Mouse (Mus musculus) neutrophil, adult 5-6 weeks (primary cell): ENCODE data around the gene Utp4. TPM values are rescaled to one million over a fixed set of nuclear protein-coding genes. Genes with fewer than 3 reads are reported as not detected.
A peak's percentile ranks its signal among the peaks of the same experiment; 100 is the strongest.
"Not testable (repeated sequence)": the region's sequence is repeated elsewhere in the genome, so short reads cannot be mapped to it uniquely, and the experiment has no call there.

Source experiments
- ATAC-seq: fragments of 151-379, 151-347 bp; 2 replicates; pipeline ENCODE4 v1.8.0; 2017; ENCODE audit warnings: mild to moderate bottlenecking, moderate TSS enrichment; ENCODE audit not compliant: insufficient number of reproducible peaks, poor library complexity, low FRiP score, severe bottlenecking; ENCODE audit errors: extremely low read depth
- total RNA-seq: library from RNA; stranded (forward); fragments of 200-1000 nt; gene quantifications from 2 replicates; pipeline ENCODE4 v1.2.3, GENCODE M21; 2017

The Utp4 gene
- total RNA-seq = 13.8 TPM in 2 replicates

DNA sequence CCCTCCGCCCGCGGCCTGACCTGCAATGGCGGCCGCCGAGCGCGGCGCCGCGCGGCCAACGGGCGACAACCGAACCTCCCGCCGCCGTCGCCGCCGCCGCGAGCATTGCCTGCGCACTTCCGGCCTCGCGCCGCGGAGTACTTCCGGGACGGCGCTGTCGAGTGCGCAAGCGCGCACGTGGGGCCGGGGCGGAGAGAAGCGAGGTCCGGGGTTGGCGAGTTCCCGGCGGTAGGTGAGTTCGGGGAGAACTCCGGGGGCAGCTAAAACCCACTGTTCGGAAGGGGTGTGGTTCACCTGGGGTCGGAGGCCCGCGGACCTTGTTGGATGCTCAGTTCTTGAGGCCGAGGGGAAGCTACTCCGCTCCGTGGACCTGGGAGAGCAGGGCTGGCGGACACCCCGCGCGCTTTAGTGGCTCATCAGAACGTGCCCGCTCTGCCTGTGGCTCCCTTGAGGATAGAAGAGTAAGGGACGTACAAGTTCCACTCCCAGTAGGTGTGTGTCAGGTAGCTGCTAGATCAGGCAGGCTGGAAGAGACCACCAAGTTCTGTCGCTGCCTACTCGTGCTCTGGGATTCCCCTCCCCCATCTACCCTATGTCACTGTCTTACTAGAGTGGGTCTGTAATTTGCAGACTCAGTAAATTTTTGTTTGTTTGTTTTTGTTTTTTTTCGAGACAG lies at the start of gene Utp4:
Utp4 (plus strand) TSS at position 156 of the 676 bp plus-strand sequence.
- peak; percentile 85 for ATAC-seq

DNA sequence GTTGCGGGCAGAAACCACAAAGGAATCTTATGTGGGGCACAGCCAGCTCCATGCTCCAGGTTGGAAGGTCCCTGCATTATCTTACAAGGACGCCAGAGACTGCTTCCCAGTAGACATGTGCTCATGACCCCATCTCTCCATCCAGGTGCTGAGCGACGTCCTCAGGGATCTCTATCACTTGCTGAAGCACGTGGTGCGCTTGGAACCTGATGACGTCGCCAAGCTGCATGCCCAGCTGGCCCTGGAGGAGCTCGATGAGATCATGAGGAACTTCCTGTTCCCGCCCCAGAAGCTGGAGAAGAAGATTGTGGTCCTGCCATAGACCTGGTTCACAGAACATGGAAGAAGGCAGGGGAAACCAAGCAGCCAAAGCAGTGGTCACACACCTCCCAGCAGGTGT lies 43.4 kb upstream of the Utp4 start:
- ATAC-seq = no peak

DNA sequence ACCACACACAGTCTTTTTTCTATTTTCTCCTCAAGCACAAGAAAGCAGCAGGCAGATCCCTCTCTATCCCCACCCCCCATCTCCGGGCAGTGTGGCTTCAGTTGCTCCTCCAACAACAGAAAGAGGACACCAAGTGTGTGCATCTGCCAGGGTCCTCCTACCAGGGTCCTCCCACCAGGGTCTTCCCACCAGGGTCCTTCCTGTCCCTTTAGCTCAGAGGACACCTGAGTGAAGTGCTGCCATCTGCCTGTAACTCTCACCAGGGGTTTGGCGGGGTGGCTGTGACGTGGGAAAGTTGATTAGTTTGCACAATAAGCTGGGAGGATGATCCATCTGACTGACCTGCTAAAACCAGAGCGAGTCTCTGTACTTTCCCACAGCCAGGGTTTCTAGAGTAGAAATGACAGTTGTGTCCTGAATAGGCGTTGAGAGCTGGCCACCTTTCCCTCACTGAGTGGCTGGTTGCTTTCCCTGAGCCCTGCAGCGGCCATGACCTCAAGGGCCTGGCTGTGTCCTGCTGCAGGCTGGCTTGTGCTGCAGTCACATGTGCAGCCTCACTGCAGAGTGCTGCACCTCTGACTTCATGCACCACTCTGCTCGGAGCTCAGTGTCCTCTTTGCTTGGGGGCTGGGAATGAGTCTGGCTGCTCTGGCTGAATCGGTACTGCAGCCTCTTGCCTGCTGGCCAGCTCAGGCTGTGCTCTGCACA lies 38.7 kb upstream of the Utp4 start:
- ATAC-seq = no peak

DNA sequence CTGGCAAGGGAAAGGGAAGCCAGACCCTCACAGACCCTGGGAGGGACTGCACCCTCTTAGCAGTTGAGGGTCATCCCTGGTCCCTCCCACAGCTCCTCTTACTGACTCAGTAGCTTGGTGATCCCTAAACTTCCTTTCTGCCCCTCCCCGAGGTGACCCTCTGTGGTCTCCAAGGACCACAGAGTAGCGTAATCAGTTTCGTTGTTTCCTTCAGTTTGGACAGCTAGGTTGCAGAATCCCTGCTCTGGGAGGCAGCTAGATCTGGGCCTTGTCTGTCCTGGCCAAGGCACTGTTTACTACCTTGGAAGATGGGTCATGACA lies 38.2 kb upstream of the Utp4 start:
- ATAC-seq = no peak

DNA sequence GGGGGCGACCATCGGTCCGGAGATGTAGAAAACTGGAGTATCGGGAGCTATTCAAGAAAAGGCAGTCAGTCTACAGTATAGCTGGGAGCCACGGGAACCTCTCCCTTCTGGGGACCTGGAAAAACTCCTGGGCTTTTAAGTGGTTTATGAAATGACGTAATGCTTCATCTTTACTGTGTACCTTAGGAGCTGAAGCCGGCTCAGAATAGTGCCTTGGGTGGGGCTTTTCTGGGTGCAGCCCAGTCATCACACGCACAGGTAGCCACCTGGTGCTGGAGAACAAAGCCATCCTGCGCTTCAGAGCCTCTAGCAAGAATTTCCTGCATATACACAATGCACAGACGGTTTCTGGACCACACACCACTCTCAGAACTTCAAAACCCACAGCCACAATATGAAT lies 30.6 kb upstream of the Utp4 start:
- ATAC-seq = no peak

DNA sequence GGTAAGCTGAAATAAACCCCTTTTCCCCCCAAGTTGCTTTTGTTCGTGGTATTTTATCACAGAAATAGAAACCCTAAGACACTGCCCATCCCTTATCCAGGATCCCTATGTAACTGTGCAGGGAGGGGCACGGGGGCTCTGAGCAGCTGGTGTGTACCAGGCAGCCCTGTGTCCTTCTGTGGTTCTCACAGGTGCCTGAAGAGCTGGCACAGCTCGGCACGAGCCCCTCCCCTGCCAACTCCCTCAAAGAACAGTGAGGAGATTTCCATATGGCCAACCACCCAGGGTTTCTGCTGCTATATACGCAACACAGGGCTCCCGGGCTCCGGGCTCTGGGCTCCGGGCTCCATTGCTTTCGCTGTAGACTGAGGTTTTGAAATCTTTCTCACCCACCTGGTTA lies 28.1 kb upstream of the Utp4 start:
- ATAC-seq = no peak

DNA sequence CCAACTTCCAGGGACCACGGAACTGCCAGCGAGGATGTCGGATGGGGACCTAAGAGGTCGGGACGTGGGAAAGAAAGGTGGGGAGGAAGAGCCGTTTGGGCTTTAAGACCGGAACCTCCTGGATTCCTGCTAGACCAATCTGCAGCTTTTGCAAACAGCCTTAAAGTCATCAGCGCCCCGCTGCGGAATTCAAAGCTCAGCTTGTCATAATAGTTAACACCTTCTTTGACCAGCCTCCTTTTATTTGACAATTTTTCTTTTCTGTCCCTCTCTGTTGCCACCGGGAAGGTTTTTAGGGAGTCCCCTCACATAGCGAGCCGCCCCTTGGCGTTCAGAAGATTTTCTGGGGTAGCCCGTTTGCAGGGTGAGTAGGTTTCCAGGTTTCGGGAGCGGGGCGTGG lies 23.4 kb upstream of the Utp4 start, which contains the start of gene Has3:
Has3 (plus strand) TSS at position 192 of the 400 bp plus-strand sequence.
- ATAC-seq = no peak

DNA sequence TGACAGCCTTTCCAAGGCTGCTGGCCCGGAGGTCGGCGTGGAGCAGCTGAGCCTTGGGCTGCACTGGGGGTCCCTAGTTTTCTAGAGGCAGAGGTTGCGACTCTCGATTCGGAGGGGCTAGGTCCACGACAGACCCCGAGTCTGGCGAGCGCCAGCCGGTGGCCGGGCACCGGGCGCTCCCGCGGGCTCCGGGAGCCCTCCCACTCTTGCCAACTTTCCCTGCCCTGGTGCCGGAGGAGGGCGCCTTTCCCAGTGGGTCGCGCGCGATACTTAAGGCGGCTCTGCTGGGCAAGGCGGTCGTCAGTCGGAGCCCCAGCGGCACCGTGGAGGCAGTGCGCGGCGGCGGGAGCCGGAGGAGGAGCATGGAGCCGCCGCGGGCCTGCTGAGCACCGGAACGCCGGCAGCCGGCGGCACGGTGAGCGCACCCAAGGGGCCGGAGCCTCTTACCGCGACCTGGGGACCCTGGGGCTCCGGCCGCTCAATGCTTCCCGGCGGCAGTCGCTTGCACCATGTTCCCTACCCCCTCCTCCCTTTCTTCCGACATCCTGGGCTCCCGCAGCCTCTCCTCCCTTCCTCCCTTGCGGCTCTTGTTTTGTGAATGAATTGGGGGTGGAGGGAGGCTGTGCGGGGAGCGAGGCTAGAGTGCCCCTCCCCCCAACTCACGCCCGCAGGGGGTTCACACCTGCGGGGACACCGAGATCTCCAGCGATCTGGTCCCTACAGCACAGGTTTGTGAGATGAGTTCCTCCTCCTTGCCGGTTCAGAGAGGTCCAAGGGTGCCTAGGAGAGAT lies 22.7 kb upstream of the Utp4 start:
- no peak for ATAC-seq

DNA sequence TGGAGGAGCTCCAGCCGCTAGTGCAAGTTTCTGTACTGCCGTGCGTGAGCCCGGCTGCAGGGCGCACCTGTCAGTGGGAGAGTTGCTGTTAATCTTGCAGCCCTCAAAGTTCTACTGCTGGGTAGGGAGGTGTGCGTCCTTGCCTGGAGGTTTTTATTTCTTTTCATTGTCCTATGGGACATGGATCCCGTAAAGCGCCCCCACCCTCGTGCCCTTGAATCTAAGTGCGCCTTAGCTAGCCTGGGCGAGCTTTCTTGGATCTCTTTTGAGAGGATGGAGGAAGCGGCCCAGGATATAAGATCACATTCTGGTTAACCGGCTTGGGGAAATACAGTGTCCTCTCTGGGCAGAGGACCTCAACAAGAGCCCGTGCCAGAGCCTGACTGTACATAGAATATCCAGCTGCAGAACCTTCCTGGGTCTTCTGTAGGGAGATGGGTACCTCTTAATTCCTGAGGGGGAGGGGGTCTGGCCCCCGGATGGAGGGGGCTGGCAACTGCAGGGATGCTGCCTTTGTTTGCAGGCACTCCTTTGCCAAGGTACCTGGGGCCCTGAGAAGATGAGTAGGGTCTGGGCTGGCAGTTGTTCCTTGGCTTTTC lies 22.0 kb upstream of the Utp4 start:
- ATAC-seq = no peak

DNA sequence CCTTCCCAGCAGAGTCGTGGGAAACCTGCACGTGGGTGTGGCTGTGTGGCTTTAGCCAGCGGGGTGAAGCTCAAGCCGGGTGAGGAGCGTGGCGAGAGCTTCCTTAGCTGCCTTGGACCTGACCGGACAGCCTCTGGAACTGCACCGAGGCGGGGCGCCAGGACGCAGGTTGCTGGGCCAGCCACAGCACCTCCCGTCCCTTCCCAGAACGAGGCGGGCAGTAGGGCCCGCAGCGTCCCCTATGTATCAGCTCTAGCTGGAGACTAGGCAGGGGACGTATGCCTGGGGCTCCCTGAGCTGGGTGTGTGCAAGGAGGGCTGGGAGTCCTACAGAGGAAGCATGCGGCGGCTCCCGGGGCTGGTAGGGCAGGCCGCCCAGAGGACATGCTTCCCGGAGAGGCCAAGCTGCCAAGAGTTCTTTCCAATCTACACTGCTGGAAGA lies 21.5 kb upstream of the Utp4 start:
- ATAC-seq = no peak

DNA sequence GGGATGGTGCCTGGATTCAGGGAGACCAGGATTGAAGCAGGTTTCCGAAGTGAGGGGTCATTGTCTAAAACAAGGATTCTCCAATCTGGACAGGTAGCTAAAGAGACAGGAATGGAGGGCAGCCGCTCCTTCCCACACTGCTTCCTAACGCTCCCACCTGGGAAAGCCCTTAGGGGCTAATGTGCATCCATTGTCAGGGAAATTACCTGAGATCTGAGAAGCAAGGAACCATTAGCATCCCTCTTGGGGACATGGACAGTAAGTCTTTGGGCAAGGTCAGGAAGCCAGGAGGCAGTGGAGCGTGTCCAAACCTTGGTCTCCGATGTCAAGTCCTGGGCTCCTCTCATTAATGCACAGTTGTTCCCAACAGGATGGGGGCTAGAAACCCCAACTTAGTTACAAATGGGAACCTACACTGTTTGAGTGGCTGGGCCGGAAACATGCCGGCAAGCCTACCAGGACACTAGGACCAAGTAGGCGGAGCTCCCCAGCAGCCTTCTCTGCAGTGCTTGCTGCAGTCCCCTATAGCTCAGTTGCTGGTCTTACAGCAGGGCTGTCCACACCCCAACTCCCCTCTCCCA lies 20.9 kb upstream of the Utp4 start:
- ATAC-seq = no peak

DNA sequence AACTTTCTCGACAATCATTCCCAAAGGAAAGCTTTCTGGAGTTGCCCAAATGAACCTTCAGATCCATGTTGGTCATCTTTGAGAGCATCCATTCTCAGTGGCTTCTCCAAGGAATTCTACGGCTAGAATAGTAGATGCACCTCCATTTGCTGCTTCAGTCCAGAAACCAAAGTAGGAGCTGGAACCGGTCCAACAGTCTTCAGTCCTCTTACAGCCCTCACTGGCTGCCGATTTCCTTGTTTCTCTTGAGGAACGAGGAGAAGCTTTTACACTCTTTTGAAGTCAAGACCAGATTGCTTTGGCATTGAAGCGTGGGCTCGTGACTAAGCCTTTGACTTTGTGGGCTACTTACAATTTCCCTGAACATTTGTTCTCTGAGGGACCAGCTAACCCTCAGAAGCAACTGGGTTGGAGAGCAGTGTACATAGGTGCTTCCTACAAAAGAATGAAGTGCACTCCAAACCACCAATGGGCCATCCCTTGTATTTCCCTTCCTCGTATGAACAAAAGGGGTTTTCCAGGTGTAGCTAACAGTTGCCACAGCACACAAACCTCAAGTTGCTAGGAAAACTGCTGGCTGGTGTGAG lies 13.2 kb upstream of the Utp4 start:
- ATAC-seq = no peak

DNA sequence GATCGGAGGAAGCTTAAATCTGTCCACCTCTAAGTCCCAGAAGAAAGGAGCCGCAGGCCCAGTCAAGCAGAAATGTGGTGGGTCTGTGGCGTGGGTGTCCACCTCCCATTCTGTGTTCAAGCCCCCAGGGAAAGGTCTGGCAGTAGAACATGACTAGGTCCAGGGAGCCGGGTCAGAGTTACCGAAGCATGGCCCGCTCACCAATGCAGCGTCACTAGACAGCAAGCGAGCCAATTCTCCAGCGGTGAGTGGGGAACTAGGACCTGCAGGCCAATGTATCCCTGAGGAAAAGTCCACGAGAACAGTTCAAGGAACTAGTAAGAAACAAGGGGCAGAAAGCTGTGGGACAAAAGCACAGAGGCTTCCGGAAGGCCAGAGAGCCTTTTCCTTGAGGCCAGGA lies 9.3 kb upstream of the Utp4 start:
- not testable (repeated sequence) for ATAC-seq

DNA sequence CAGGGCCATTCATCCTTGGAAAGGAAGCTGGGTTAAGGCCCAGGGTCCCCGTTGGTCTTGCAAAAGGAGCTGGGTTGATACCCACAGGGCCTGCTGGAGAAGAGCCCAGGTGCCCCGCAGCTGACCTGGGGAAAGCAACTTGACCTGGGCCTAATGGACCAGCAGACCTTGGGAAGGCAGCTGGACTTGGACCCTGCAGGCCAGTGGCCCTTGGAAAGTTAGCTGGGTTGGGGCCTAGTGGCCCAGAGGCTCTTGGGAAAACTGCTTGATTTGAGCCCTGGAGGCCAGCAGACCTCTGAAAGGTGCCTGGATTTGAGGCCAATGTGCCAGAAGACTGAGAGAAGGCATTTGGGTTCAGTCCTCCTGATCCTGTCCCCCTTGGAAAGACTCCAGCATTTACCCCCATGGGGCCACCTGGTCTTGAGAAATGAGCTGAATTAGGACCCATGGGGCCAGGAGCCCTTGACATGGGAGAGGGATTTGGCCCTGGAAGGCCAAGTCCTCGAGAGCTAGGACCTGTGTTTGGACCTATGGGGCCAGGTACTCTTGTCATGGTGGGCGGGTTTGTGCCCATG lies 8.5 kb upstream of the Utp4 start:
- ATAC-seq = not testable (repeated sequence)

DNA sequence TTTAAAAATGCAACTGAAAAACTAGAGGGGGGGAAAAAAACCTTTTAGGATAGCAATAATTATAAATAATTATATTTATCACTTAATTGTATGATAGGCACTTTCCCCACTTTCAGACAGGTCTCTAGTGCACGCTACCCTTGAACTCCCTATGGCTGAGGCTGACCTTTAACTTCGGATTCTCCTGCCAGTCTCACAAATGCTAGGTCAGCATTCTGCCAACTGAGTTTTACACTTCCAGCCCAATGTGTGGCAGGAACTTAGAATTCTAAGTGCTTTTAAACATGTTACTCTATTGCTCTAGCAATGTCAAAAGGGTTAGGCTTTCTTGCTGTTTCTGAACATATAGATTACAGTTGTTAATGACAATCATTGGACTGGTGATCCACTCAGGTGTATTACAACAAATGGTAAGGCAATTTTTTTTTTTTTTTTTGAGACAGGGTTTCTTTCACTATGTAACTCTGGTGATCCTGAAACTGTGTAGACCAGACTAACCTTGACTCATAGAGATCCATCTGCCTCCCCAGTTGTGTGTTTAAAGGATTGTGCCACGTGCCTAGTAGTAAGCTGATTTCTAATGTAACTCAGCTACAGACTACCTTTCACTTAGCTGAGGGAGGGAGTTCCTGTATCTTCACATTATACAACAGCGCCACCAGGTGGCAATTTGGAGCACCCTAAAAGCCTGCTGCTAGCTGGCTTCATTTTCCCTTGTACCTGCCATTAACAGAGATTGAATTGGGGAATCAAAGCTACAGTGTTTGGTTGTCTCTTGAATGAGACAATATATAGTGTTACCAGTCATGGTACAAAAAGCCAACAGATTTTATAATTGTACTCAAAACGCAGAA lies 5.9 kb upstream of the Utp4 start:
- peak; percentile 80 for ATAC-seq

DNA sequence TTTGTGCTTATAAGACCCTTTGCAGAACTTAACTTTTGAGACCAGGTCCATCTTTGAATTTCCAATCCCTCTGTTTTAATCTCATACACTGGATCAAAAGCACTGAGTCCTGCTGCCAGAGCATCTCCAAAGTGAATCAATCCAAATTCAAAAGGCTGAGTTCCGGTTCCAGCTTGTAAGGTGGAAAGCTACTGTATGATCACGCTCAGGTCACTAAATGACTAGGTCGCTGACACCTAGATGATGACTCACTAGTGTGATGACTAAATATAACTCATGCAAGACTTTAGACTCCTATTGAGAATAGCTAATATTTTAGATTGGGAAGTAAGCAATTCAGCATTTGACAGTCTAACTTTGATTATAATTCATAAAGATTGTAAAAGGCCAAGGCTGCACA lies 4.6 kb upstream of the Utp4 start:
- ATAC-seq = no peak

DNA sequence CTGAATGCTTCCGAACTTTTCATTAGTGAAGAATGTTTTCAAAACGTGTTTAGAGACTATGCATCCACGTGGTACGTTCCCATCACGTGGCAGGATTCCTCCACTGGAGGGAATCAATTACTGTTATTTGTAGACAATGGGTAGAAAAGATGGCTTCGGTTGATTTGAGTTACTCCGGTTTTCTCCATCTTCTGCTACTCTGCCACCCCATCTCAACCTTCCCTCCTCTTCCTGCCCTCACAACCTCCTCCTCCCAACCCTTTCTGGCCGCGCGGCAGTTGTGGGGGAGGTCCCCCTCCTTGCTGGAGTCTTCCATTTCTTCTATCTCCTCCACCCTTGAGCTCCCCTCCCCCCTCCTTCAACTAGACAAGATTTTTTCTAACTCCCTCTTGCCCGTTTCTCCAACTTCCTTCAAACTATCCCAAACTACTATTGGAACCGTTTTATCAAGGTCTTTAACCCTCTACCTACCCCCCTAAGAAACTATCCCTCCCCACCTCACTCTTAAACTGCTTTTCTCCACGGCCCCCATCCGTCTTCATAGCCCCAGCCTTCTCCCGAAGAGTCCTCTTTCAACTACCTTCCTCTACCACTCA lies 1.1 kb upstream of the Utp4 start:
- no peak for ATAC-seq
